Mouse (Mus musculus): Measurements from ENCODE around the gene Ifna6. TPM values are rescaled to one million over a fixed set of nuclear protein-coding genes. Genes with fewer than 3 reads are reported as not detected.

The Ifna6 gene
- total and polyA plus RNA-seq, 3 experiments, result not detected

DNA sequence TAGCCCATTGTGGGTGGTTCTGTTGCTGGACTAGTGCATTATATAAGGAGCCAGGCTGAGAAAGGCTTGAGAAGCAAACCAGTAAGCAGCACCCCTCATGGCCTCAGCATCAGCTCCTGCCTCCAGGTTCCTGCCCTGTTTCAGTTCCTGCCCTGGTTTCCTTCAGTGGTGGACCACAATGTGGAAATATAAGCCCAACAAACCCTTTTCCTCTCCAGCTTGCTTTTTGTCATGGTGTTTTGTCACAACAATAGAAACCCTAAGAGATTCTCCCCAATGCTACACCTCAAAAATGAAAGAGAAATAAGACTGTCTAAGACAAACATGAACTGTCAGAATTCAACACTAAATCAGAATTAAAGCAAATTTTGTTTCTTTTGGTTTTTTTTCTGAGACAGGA lies 32.0 kb downstream of the Ifna6 start:
- Histone ChIP-seq H3K27me3 (ENCODE audit: insufficient read depth, low read length) (no peaks in the 10 kb centered on the region), H3K4me3 (ENCODE audit: low read depth, low read length) (no peak overlapping the region), H3K9me3 (replicated peaks) (no peaks in the 10 kb centered on the region), H3K4me1 (ENCODE audit: insufficient read depth, low read depth, low read length) (no peaks in the 10 kb centered on the region), H3K36me3 (replicated peaks) (no peaks in the 10 kb centered on the region)
- ATAC-seq (ENCODE audit: extremely low read depth, insufficient number of reproducible peaks, low FRiP score, poor library complexity, severe bottlenecking), result no peak
- no peak for TF ChIP-seq GATA1 (IDR thresholded peaks at IDR 0.05; ENCODE audit: borderline replicate concordance, low read length)
- TF ChIP-seq GATA2 (IDR thresholded peaks at IDR 0.05; ENCODE audit: borderline replicate concordance, low read depth, low read length), result no peak
- no peak for TF ChIP-seq CTCF (IDR thresholded peaks at IDR 0.05; ENCODE audit: low read depth, low read length)
- no peak for DNase-seq (ENCODE audit: low spot score)

DNA sequence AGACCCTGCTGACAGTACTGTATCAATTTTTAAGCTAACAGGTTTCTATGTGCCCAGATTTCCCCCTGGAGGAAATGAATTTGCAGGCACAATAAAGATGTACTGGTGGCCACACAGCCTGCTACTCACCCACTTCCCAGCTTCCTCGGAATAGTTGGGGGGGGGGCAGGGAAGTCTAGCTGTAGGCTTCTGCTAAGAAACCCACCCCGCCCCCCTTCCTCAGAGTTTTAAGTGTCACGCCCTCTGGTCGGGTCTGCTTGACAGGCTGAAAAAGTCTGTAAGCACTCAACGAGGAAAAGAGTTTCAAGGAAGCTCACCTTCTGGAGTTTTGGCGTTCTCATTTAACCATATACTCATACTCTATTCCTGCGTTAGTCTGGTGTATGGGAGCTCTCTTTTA lies 36.1 kb downstream of the Ifna6 start:
- H3K27me3 ChIP-seq (ENCODE audit: insufficient read depth, low read length), result no peaks in the 10 kb centered on the region
- no peaks in the 10 kb centered on the region for H3K4me1 ChIP-seq (ENCODE audit: insufficient read depth, low read depth, low read length)
- no peak for TF ChIP-seq POLR2AphosphoS5 (IDR thresholded peaks at IDR 0.05; ENCODE audit: insufficient replicate concordance, low read depth, low read length)
- no peak for TF ChIP-seq GATA1 (IDR thresholded peaks at IDR 0.05; ENCODE audit: borderline replicate concordance, low read length)
- TF ChIP-seq GATA2 (IDR thresholded peaks at IDR 0.05; ENCODE audit: borderline replicate concordance, low read depth, low read length), result no peak
- H3K36me3 ChIP-seq (replicated peaks), result no peaks in the 10 kb centered on the region
- no peak for DNase-seq (ENCODE audit: low spot score)
- H3K9me3 ChIP-seq (replicated peaks), result no peaks in the 10 kb centered on the region
- ATAC-seq (ENCODE audit: extremely low read depth, insufficient number of reproducible peaks, low FRiP score, poor library complexity, severe bottlenecking), result no peak
- H3K4me3 ChIP-seq (ENCODE audit: low read depth, low read length), result no peak overlapping the region

- DNase-seq (ENCODE audit: low spot score) (no peak), ATAC-seq (ENCODE audit: extremely low read depth, insufficient number of reproducible peaks, low FRiP score, poor library complexity, severe bottlenecking) (no peak)
- H3K36me3 ChIP-seq (replicated peaks), result no peaks in the 10 kb centered on the region
- H3K9me3 ChIP-seq (replicated peaks), result no peaks in the 10 kb centered on the region
- no peaks in the 10 kb centered on the region for H3K4me1 ChIP-seq (ENCODE audit: insufficient read depth, low read depth, low read length)
- no peaks in the 10 kb centered on the region for H3K27me3 ChIP-seq (ENCODE audit: insufficient read depth, low read length)
- H3K4me3 ChIP-seq (ENCODE audit: low read depth, low read length), result no peak overlapping the region
- TF ChIP-seq CTCF (IDR thresholded peaks at IDR 0.05; ENCODE audit: low read depth, low read length) (no peak), GATA1 (IDR thresholded peaks at IDR 0.05; ENCODE audit: borderline replicate concordance, low read length) (no peak), GATA2 (IDR thresholded peaks at IDR 0.05; ENCODE audit: borderline replicate concordance, low read depth, low read length) (no peak), TAL1 (conservative IDR thresholded peaks at IDR 0.05; ENCODE audit: low read depth, low read length) (no peak)
These were observed 37.4 kb downstream of the Ifna6 start for GRCm38 (mm10) chr4:88864599-88864998.

DNA sequence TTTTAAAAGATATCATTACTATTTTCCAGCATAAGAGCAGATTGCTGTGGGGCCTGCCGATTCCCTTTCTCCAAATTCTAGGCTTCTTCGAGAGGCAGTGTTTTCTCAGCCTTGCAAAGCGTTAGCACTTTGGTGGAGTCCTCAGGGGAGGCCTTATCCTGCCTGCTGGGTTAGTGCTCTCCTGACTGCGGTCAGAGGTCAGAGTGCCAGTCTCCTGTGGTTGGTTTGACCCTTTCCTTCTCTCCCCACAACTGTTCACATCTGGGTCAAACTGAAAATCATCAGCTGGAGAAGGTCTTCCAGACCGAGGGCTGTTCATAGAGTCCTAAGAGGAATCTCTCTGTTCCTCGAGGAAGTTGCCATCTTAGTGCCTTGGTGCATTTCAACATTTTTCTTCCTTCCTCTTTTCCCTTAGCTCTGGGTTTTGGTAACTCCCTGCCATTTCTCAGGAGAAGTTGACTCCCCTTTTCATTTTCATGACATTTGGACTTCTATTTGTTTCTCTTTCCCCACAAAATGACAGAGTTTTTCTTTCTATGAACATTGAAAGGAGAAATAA lies 37.9 kb downstream of the Ifna6 start:
- Histone ChIP-seq H3K4me1 (ENCODE audit: insufficient read depth, low read depth, low read length) (no peaks in the 10 kb centered on the region), H3K36me3 (replicated peaks) (no peaks in the 10 kb centered on the region), H3K9me3 (replicated peaks) (no peaks in the 10 kb centered on the region), H3K4me3 (ENCODE audit: low read depth, low read length) (no peak overlapping the region), H3K27me3 (ENCODE audit: insufficient read depth, low read length) (no peaks in the 10 kb centered on the region)
- ATAC-seq (ENCODE audit: extremely low read depth, insufficient number of reproducible peaks, low FRiP score, poor library complexity, severe bottlenecking) (no peak), DNase-seq (ENCODE audit: low spot score) (no peak)
- TF ChIP-seq CTCF (IDR thresholded peaks at IDR 0.05; ENCODE audit: low read depth, low read length) (no peak), POLR2AphosphoS5 (IDR thresholded peaks at IDR 0.05; ENCODE audit: insufficient replicate concordance, low read depth, low read length) (no peak), TAL1 (conservative IDR thresholded peaks at IDR 0.05; ENCODE audit: low read depth, low read length) (no peak), GATA1 (IDR thresholded peaks at IDR 0.05; ENCODE audit: borderline replicate concordance, low read length) (no peak), GATA2 (IDR thresholded peaks at IDR 0.05; ENCODE audit: borderline replicate concordance, low read depth, low read length) (no peak)

DNA sequence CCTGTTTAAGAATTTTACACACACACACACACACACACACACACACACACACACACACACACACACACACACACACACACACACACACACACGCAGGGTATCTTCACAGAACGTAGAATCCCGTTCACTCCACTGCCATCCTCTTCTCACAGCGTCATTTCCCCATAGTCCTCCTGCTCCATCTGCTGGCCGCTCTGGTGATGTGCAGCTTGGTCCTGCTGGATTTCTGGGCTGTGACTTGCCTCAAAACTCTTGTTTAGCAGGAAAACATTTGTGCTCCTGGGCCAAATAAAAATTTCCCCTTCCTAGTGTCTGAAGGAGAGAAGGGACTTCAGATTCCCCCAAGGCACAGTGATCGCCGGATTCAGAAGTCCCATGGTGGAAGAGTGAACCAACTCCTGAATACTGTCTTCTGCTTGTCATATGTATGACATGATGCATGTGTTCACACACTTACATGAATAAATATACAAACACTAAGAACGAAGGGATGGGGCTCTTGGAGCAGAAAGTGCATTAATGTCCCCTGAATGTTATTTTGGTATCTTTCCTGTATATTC lies 40.2 kb downstream of the Ifna6 start:
- no peaks in the 10 kb centered on the region for H3K27me3 ChIP-seq (ENCODE audit: insufficient read depth, low read length)
- H3K9me3 ChIP-seq (replicated peaks), result no peaks in the 10 kb centered on the region
- peak; percentile 54 for ATAC-seq (ENCODE audit: extremely low read depth, insufficient number of reproducible peaks, low FRiP score, poor library complexity, severe bottlenecking)
- peak; percentile 4 for DNase-seq (ENCODE audit: low spot score)
- no peak overlapping the region for H3K4me3 ChIP-seq (ENCODE audit: low read depth, low read length)
- H3K36me3 ChIP-seq (replicated peaks), result no peaks in the 10 kb centered on the region
- TF ChIP-seq GATA2 (IDR thresholded peaks at IDR 0.05; ENCODE audit: borderline replicate concordance, low read depth, low read length) (no peak), POLR2AphosphoS5 (IDR thresholded peaks at IDR 0.05; ENCODE audit: insufficient replicate concordance, low read depth, low read length) (no peak), GATA1 (IDR thresholded peaks at IDR 0.05; ENCODE audit: borderline replicate concordance, low read length) (no peak), TAL1 (conservative IDR thresholded peaks at IDR 0.05; ENCODE audit: low read depth, low read length) (no peak), CTCF (IDR thresholded peaks at IDR 0.05; ENCODE audit: low read depth, low read length) (peak; percentile 69)
- no peaks in the 10 kb centered on the region for H3K4me1 ChIP-seq (ENCODE audit: insufficient read depth, low read depth, low read length)

- Histone ChIP-seq H3K9me3 (replicated peaks) (no peaks in the 10 kb centered on the region), H3K4me1 (ENCODE audit: insufficient read depth, low read depth, low read length) (no peaks in the 10 kb centered on the region), H3K27me3 (ENCODE audit: insufficient read depth, low read length) (no peaks in the 10 kb centered on the region), H3K36me3 (replicated peaks) (no peaks in the 10 kb centered on the region), H3K4me3 (ENCODE audit: low read depth, low read length) (no peak overlapping the region)
- DNase-seq (ENCODE audit: low spot score) (no peak), ATAC-seq (ENCODE audit: extremely low read depth, insufficient number of reproducible peaks, low FRiP score, poor library complexity, severe bottlenecking) (no peak)
- TF ChIP-seq CTCF (IDR thresholded peaks at IDR 0.05; ENCODE audit: low read depth, low read length), result no peak
- TF ChIP-seq TAL1 (conservative IDR thresholded peaks at IDR 0.05; ENCODE audit: low read depth, low read length), result no peak
- no peak for TF ChIP-seq POLR2AphosphoS5 (IDR thresholded peaks at IDR 0.05; ENCODE audit: insufficient replicate concordance, low read depth, low read length)
- TF ChIP-seq GATA1 (IDR thresholded peaks at IDR 0.05; ENCODE audit: borderline replicate concordance, low read length), result no peak
- TF ChIP-seq GATA2 (IDR thresholded peaks at IDR 0.05; ENCODE audit: borderline replicate concordance, low read depth, low read length), result no peak
These were observed 41.0 kb downstream of the Ifna6 start for GRCm38 (mm10) chr4:88867926-88868911.

Data from G1E (cell line).